Mouse (Mus musculus): ENCODE measurements at regions not wholly inside any gene's neighbourhood (a gene's known extent, or its start where the extent isn't known, plus 50 kb on each side); places are given as distances from the start of the nearest gene placed in this dataset.

GRCm38 (mm10) chr16:86397521-86397920 is 495.9 kb upstream of the Adamts5 start:
- Histone ChIP-seq H3K36me3 (replicated peaks; ENCODE audit: low read length) (no peaks in the 10 kb centered on the region), H3K9me3 (no peaks in the 10 kb centered on the region), H3K27me3 (replicated peaks) (no peaks in the 10 kb centered on the region), H3K4me1 (no peaks in the 10 kb centered on the region), H3K4me3 (replicated peaks) (no peak overlapping the region)
- TF ChIP-seq FLI1 (IDR thresholded peaks at IDR 0.05; ENCODE audit: low read length) = no peak
- no peak for TF ChIP-seq GATA1 (IDR thresholded peaks at IDR 0.05; ENCODE audit: borderline replicate concordance, low read length)

GRCm38 (mm10) chr16:86389063-86389723 is 487.6 kb upstream of the Adamts5 start:
- H3K4me3 ChIP-seq (replicated peaks) = no peak overlapping the region
- H3K9me3 ChIP-seq = no peaks in the 10 kb centered on the region
- no peaks in the 10 kb centered on the region for H3K36me3 ChIP-seq (replicated peaks; ENCODE audit: low read length)
- no peaks in the 10 kb centered on the region for H3K4me1 ChIP-seq
- TF ChIP-seq GATA1 (IDR thresholded peaks at IDR 0.05; ENCODE audit: borderline replicate concordance, low read length) (no peak), FLI1 (IDR thresholded peaks at IDR 0.05; ENCODE audit: low read length) (no peak)
- H3K27me3 ChIP-seq (replicated peaks) = no peaks in the 10 kb centered on the region

- no peak overlapping the region for H3K4me3 ChIP-seq (replicated peaks)
- TF ChIP-seq GATA1 (IDR thresholded peaks at IDR 0.05; ENCODE audit: borderline replicate concordance, low read length) (no peak), FLI1 (IDR thresholded peaks at IDR 0.05; ENCODE audit: low read length) (no peak)
- no peaks in the 10 kb centered on the region for H3K4me1 ChIP-seq
- no peaks in the 10 kb centered on the region for H3K27me3 ChIP-seq (replicated peaks)
- no peaks in the 10 kb centered on the region for H3K9me3 ChIP-seq
- no peaks in the 10 kb centered on the region for H3K36me3 ChIP-seq (replicated peaks; ENCODE audit: low read length)
Measured at GRCm38 (mm10) chr16:86388128-86388527, 486.5 kb upstream of the Adamts5 start.

- Histone ChIP-seq H3K9me3 (0 out of 2 replicates have a peak, but pooled peaks cover 4% of the 10 kb centered on the region), H3K36me3 (replicated peaks; ENCODE audit: low read length) (no peaks in the 10 kb centered on the region), H3K4me1 (no peaks in the 10 kb centered on the region), H3K27me3 (replicated peaks) (no peaks in the 10 kb centered on the region), H3K4me3 (replicated peaks) (no peak overlapping the region)
- TF ChIP-seq GATA1 (IDR thresholded peaks at IDR 0.05; ENCODE audit: borderline replicate concordance, low read length) = no peak
- no peak for TF ChIP-seq FLI1 (IDR thresholded peaks at IDR 0.05; ENCODE audit: low read length)
Measured at GRCm38 (mm10) chr16:86377991-86378390, 476.4 kb upstream of the Adamts5 start.

- Histone ChIP-seq H3K4me3 (replicated peaks) (no peak overlapping the region), H3K9me3 (0 out of 2 replicates have a peak, but pooled peaks cover 4% of the 10 kb centered on the region), H3K4me1 (no peaks in the 10 kb centered on the region), H3K27me3 (replicated peaks) (no peaks in the 10 kb centered on the region), H3K36me3 (replicated peaks; ENCODE audit: low read length) (no peaks in the 10 kb centered on the region)
- TF ChIP-seq GATA1 (IDR thresholded peaks at IDR 0.05; ENCODE audit: borderline replicate concordance, low read length) (no peak), FLI1 (IDR thresholded peaks at IDR 0.05; ENCODE audit: low read length) (no peak)
Measured at GRCm38 (mm10) chr16:86371652-86372051, 470.0 kb upstream of the Adamts5 start.

GRCm38 (mm10) chr16:86368449-86368848 is 466.8 kb upstream of the Adamts5 start:
- Histone ChIP-seq H3K4me1 (no peaks in the 10 kb centered on the region), H3K9me3 (no peaks in the 10 kb centered on the region), H3K4me3 (replicated peaks) (no peak overlapping the region), H3K36me3 (replicated peaks; ENCODE audit: low read length) (no peaks in the 10 kb centered on the region), H3K27me3 (replicated peaks) (no peaks in the 10 kb centered on the region)
- TF ChIP-seq GATA1 (IDR thresholded peaks at IDR 0.05; ENCODE audit: borderline replicate concordance, low read length) (no peak), FLI1 (IDR thresholded peaks at IDR 0.05; ENCODE audit: low read length) (no peak)

GRCm38 (mm10) chr16:86366197-86366596 is 464.6 kb upstream of the Adamts5 start:
- TF ChIP-seq FLI1 (IDR thresholded peaks at IDR 0.05; ENCODE audit: low read length) (no peak), GATA1 (IDR thresholded peaks at IDR 0.05; ENCODE audit: borderline replicate concordance, low read length) (no peak)
- H3K36me3 ChIP-seq (replicated peaks; ENCODE audit: low read length) = no peaks in the 10 kb centered on the region
- no peak overlapping the region for H3K4me3 ChIP-seq (replicated peaks)
- H3K27me3 ChIP-seq (replicated peaks) = no peaks in the 10 kb centered on the region
- no peaks in the 10 kb centered on the region for H3K4me1 ChIP-seq
- H3K9me3 ChIP-seq = no peaks in the 10 kb centered on the region

- H3K4me1 ChIP-seq = no peaks in the 10 kb centered on the region
- TF ChIP-seq GATA1 (IDR thresholded peaks at IDR 0.05; ENCODE audit: borderline replicate concordance, low read length) (no peak), FLI1 (IDR thresholded peaks at IDR 0.05; ENCODE audit: low read length) (no peak)
- H3K27me3 ChIP-seq (replicated peaks) = no peaks in the 10 kb centered on the region
- H3K4me3 ChIP-seq (replicated peaks) = no peak overlapping the region
- H3K36me3 ChIP-seq (replicated peaks; ENCODE audit: low read length) = no peaks in the 10 kb centered on the region
- peaks cover 3% of the 10 kb centered on the region; the same call in 1 of the 2 replicates for H3K9me3 ChIP-seq
Measured at GRCm38 (mm10) chr16:86361099-86361498, 459.5 kb upstream of the Adamts5 start.

GRCm38 (mm10) chr16:86355036-86355435 is 453.4 kb upstream of the Adamts5 start:
- TF ChIP-seq FLI1 (IDR thresholded peaks at IDR 0.05; ENCODE audit: low read length) (no peak), GATA1 (IDR thresholded peaks at IDR 0.05; ENCODE audit: borderline replicate concordance, low read length) (no peak)
- Histone ChIP-seq H3K4me3 (replicated peaks) (no peak overlapping the region), H3K27me3 (replicated peaks) (no peaks in the 10 kb centered on the region), H3K9me3 (peaks cover 3% of the 10 kb centered on the region; the same call in 1 of the 2 replicates), H3K4me1 (no peaks in the 10 kb centered on the region), H3K36me3 (replicated peaks; ENCODE audit: low read length) (no peaks in the 10 kb centered on the region)

GRCm38 (mm10) chr16:86347753-86348152 is 446.1 kb upstream of the Adamts5 start:
- Histone ChIP-seq H3K9me3 (peaks cover 3% of the 10 kb centered on the region; the same call in 1 of the 2 replicates), H3K4me3 (replicated peaks) (no peak overlapping the region), H3K27me3 (replicated peaks) (no peaks in the 10 kb centered on the region), H3K36me3 (replicated peaks; ENCODE audit: low read length) (no peaks in the 10 kb centered on the region), H3K4me1 (no peaks in the 10 kb centered on the region)
- TF ChIP-seq GATA1 (IDR thresholded peaks at IDR 0.05; ENCODE audit: borderline replicate concordance, low read length) (no peak), FLI1 (IDR thresholded peaks at IDR 0.05; ENCODE audit: low read length) (no peak)
